Mouse (Mus musculus) G1E (cell line): ENCODE measurements around the gene Zfp850.

ENCODE experiments used
- CTCF ChIP-seq: IDR thresholded peaks from 2 replicates; pipeline ENCODE4 v1.5.1; 2012; ENCODE audit warnings: low read depth, low read length, inconsistent platforms, mixed read lengths
- TAL1 ChIP-seq: conservative IDR thresholded peaks from 2 replicates; pipeline ENCODE4 v1.6.1; 2012; ENCODE audit warnings: low read depth, low read length, inconsistent platforms, mixed read lengths

- TF ChIP-seq CTCF (no peak), TAL1 (no peak)
These were observed 31.7 kb downstream of the Zfp850 start for GRCm38 (mm10) chr7:27982197-27982596.
